Mouse (Mus musculus): ENCODE results near the gene Spx. TPM values are rescaled to one million over a fixed set of nuclear protein-coding genes. Genes with fewer than 3 reads are reported as not detected.

Gene Spx
- polyA plus RNA-seq (2014; fragmentation: Nextera tagmentation; extraction: Ambion mirVana): 1.4 and 1.9 TPM in 2 replicates

- H3K36me3 ChIP-seq (ENCODE audit: control insufficient read depth, insufficient read depth, low read length): no peaks in the 10 kb centered on the region
- no peaks in the 10 kb centered on the region for H3K9me3 ChIP-seq (ENCODE audit: control insufficient read depth, low read length)
- H3K9ac ChIP-seq (replicated peaks; ENCODE audit: low read depth, low read length): no peak within 1 kb of the TSS
- peaks cover 11% of the 10 kb centered on the region; the same call in 1 of the 2 replicates for H3K27me3 ChIP-seq (ENCODE audit: control insufficient read depth, insufficient read depth, low read length)
- H3K27ac ChIP-seq (ENCODE audit: low read depth, low read length): no peak within 1 kb of the TSS
- ATAC-seq (ENCODE audit: low read depth): no peak
- 80% methylated on average over 11 of the region's 11 CpGs for WGBS
- H3K4me2 ChIP-seq (ENCODE audit: low read depth, low read length): no peak within 1 kb of the TSS; the same call in 1 of the 2 replicates
- no peaks in the 10 kb centered on the region for H3K4me1 ChIP-seq (ENCODE audit: control insufficient read depth, insufficient read depth, low read length)
- H3K4me3 ChIP-seq (ENCODE audit: low read depth, low read length): no peak within 1 kb of the TSS
Observed at GRCm38 (mm10) chr6:142412906-142413491, at the start of gene Spx. Spx (plus strand) TSS chr6:142413441.

DNA sequence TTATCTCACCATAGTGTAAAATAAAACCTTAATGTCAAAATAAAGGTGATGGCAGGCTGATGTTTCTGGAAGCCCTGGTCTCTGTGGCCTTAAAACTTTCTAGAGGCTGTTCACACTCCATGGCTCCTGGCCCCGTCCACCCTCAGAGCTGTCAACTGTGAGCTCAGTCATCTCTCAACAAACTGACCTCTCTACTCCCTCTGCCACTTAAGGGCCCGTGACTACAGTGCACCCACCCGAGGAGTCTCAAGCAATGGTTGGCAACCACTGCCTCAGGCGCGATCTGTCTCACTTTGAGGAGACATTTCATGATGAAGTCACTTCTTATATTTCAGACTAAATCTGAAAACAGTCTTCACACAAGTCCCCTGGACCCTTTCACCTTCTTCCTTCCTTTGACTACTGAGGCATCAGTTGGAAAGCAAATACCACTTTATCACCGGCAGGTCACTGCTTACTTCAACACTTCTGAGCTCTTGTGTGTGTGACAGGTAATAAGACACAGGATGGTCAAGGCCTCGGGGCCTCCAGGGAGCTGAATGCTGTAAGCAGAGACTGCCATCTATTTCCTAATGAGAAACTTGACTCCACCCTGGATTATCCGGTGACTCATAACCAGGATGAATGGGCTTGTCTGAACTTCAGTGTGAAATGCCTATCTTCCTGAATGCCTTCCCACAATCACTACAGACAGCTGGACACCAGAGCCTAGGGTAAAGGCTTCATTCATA is 47.3 kb upstream of the Spx start:
- WGBS: 92% methylated on average over 8 of the region's 8 CpGs
- no peak overlapping the region for H3K4me2 ChIP-seq (ENCODE audit: low read depth, low read length)
- H3K36me3 ChIP-seq (ENCODE audit: control insufficient read depth, insufficient read depth, low read length): peaks cover 50% of the 10 kb centered on the region
- no peaks in the 10 kb centered on the region for H3K4me1 ChIP-seq (ENCODE audit: control insufficient read depth, insufficient read depth, low read length)
- no peak overlapping the region for H3K4me3 ChIP-seq (ENCODE audit: low read depth, low read length)
- H3K9me3 ChIP-seq (ENCODE audit: control insufficient read depth, low read length): no peaks in the 10 kb centered on the region
- no peaks in the 10 kb centered on the region for H3K27me3 ChIP-seq (ENCODE audit: control insufficient read depth, insufficient read depth, low read length)
- H3K9ac ChIP-seq (replicated peaks; ENCODE audit: low read depth, low read length): no peak overlapping the region
- ATAC-seq (ENCODE audit: low read depth): no peak
- H3K27ac ChIP-seq (ENCODE audit: low read depth, low read length): no peak overlapping the region

DNA sequence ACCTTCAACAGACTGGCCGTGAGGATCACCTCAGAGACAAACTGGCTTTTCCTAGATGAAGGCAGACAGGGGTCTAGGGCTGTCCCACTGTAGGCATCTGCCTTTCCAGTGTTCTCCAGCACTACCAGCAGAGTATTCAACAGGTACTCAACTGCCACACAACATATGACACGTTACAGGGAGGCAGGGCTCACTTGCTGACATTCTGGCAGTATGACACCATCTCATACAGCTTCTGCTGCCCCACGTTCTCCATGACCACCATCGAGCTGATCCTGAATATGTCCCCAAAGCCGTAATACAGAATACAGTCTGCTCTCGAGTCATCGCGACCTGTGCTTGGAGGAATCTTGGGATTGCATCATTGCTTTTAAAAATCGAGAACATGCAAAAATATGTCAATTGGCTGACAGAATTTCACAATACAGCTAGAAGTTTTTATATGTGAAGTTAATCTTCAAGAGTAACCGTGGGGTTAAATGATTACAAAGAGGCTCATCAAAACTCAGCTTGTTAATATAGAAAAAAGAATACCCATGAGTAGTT is 46.7 kb upstream of the Spx start:
- peaks cover 47% of the 10 kb centered on the region for H3K36me3 ChIP-seq (ENCODE audit: control insufficient read depth, insufficient read depth, low read length)
- no peak overlapping the region for H3K4me2 ChIP-seq (ENCODE audit: low read depth, low read length)
- no peaks in the 10 kb centered on the region for H3K27me3 ChIP-seq (ENCODE audit: control insufficient read depth, insufficient read depth, low read length)
- 96% methylated on average over 10 of the region's 10 CpGs for WGBS
- no peaks in the 10 kb centered on the region for H3K4me1 ChIP-seq (ENCODE audit: control insufficient read depth, insufficient read depth, low read length)
- ATAC-seq (ENCODE audit: low read depth): no peak
- H3K9ac ChIP-seq (replicated peaks; ENCODE audit: low read depth, low read length): no peak overlapping the region
- no peaks in the 10 kb centered on the region for H3K9me3 ChIP-seq (ENCODE audit: control insufficient read depth, low read length)
- H3K27ac ChIP-seq (ENCODE audit: low read depth, low read length): no peak overlapping the region
- no peak overlapping the region for H3K4me3 ChIP-seq (ENCODE audit: low read depth, low read length)

- no peak for ATAC-seq (ENCODE audit: low read depth)
- Histone ChIP-seq H3K9me3 (ENCODE audit: control insufficient read depth, low read length) (no peaks in the 10 kb centered on the region), H3K9ac (replicated peaks; ENCODE audit: low read depth, low read length) (no peak overlapping the region), H3K27me3 (ENCODE audit: control insufficient read depth, insufficient read depth, low read length) (no peaks in the 10 kb centered on the region), H3K4me2 (ENCODE audit: low read depth, low read length) (no peak overlapping the region), H3K4me1 (ENCODE audit: control insufficient read depth, insufficient read depth, low read length) (no peaks in the 10 kb centered on the region), H3K36me3 (ENCODE audit: control insufficient read depth, insufficient read depth, low read length) (peaks cover 46% of the 10 kb centered on the region), H3K27ac (ENCODE audit: low read depth, low read length) (no peak overlapping the region), H3K4me3 (ENCODE audit: low read depth, low read length) (no peak overlapping the region)
- WGBS: 91% methylated on average over 3 of the region's 3 CpGs
Observed at GRCm38 (mm10) chr6:142367565-142367964, 45.7 kb upstream of the Spx start.

GRCm38 (mm10) chr6:142369568-142369967 is 43.7 kb upstream of the Spx start:
- H3K9me3 ChIP-seq (ENCODE audit: control insufficient read depth, low read length): no peaks in the 10 kb centered on the region
- 93% methylated on average over 3 of the region's 3 CpGs for WGBS
- no peak overlapping the region for H3K9ac ChIP-seq (replicated peaks; ENCODE audit: low read depth, low read length)
- no peak overlapping the region for H3K27ac ChIP-seq (ENCODE audit: low read depth, low read length)
- no peaks in the 10 kb centered on the region for H3K27me3 ChIP-seq (ENCODE audit: control insufficient read depth, insufficient read depth, low read length)
- H3K4me2 ChIP-seq (ENCODE audit: low read depth, low read length): no peak overlapping the region
- no peaks in the 10 kb centered on the region for H3K4me1 ChIP-seq (ENCODE audit: control insufficient read depth, insufficient read depth, low read length)
- no peak overlapping the region for H3K4me3 ChIP-seq (ENCODE audit: low read depth, low read length)
- ATAC-seq (ENCODE audit: low read depth): no peak
- H3K36me3 ChIP-seq (ENCODE audit: control insufficient read depth, insufficient read depth, low read length): peaks cover 37% of the 10 kb centered on the region

- ATAC-seq (ENCODE audit: low read depth): no peak
- Histone ChIP-seq H3K9me3 (ENCODE audit: control insufficient read depth, low read length) (no peaks in the 10 kb centered on the region), H3K4me2 (ENCODE audit: low read depth, low read length) (no peak overlapping the region), H3K27me3 (ENCODE audit: control insufficient read depth, insufficient read depth, low read length) (no peaks in the 10 kb centered on the region), H3K4me1 (ENCODE audit: control insufficient read depth, insufficient read depth, low read length) (no peaks in the 10 kb centered on the region), H3K4me3 (ENCODE audit: low read depth, low read length) (no peak overlapping the region), H3K36me3 (ENCODE audit: control insufficient read depth, insufficient read depth, low read length) (peaks cover 20% of the 10 kb centered on the region), H3K27ac (ENCODE audit: low read depth, low read length) (no peak overlapping the region), H3K9ac (replicated peaks; ENCODE audit: low read depth, low read length) (no peak overlapping the region)
- WGBS: 70% methylated on average over 1 of the region's 1 CpGs
Observed at GRCm38 (mm10) chr6:142377081-142377480, 36.2 kb upstream of the Spx start.

- no peak overlapping the region for H3K9ac ChIP-seq (replicated peaks; ENCODE audit: low read depth, low read length)
- WGBS: 93% methylated on average over 8 of the region's 8 CpGs
- H3K4me3 ChIP-seq (ENCODE audit: low read depth, low read length): no peak overlapping the region
Observed at GRCm38 (mm10) chr6:142378576-142379330, 34.5 kb upstream of the Spx start.

DNA sequence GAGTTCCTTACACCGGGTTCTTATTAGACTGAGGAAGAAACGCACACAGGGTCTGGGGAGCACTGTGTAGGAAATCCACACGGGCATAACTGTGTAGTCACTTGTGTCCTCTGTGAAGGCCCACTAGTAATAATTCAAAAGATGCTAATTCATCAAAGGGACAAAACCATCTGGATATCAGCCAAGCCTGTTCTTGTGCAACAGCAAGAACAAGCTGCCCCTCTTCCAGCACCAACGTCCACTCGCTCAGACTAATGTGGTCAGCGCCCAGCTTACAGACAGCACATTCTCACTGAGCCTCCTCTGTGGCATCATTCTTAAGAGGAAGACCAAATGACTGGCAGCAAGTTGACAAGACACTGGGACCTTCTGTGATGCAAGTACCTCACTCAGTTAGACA is 33.3 kb upstream of the Spx start:
- Histone ChIP-seq H3K9ac (replicated peaks; ENCODE audit: low read depth, low read length) (no peak overlapping the region), H3K9me3 (ENCODE audit: control insufficient read depth, low read length) (no peaks in the 10 kb centered on the region), H3K4me3 (ENCODE audit: low read depth, low read length) (no peak overlapping the region), H3K27ac (ENCODE audit: low read depth, low read length) (no peak overlapping the region), H3K36me3 (ENCODE audit: control insufficient read depth, insufficient read depth, low read length) (peaks cover 14% of the 10 kb centered on the region), H3K27me3 (ENCODE audit: control insufficient read depth, insufficient read depth, low read length) (no peaks in the 10 kb centered on the region), H3K4me1 (ENCODE audit: control insufficient read depth, insufficient read depth, low read length) (no peaks in the 10 kb centered on the region), H3K4me2 (ENCODE audit: low read depth, low read length) (no peak overlapping the region)
- no peak for ATAC-seq (ENCODE audit: low read depth)
- WGBS: 94% methylated on average over 6 of the region's 6 CpGs

More at GRCm38 (mm10) chr6:142378576-142379330, 34.5 kb upstream of the Spx start:
- H3K4me1 ChIP-seq (ENCODE audit: control insufficient read depth, insufficient read depth, low read length): no peaks in the 10 kb centered on the region
- H3K4me2 ChIP-seq (ENCODE audit: low read depth, low read length): no peak overlapping the region
- no peaks in the 10 kb centered on the region for H3K9me3 ChIP-seq (ENCODE audit: control insufficient read depth, low read length)
- ATAC-seq (ENCODE audit: low read depth): no peak
- no peak overlapping the region for H3K27ac ChIP-seq (ENCODE audit: low read depth, low read length)
- H3K27me3 ChIP-seq (ENCODE audit: control insufficient read depth, insufficient read depth, low read length): no peaks in the 10 kb centered on the region
- peaks cover 16% of the 10 kb centered on the region for H3K36me3 ChIP-seq (ENCODE audit: control insufficient read depth, insufficient read depth, low read length)
